Mouse (Mus musculus) left cerebral cortex, adult 11 months (tissue): ENCODE data around the gene Spdya.
"Not testable (repeated sequence)": the region's sequence is repeated elsewhere in the genome, so short reads cannot be mapped to it uniquely, and the experiment has no call there.

ENCODE experiments used
- DNase-seq: peaks from one replicate; pipeline ENCODE4 v3.0.0; 2022; ENCODE audit warnings: low spot score

Spdya gene

GRCm38 (mm10) chr17:71633350-71633749, 81.5 kb downstream of the Spdya start:
- DNase-seq, result no peak

GRCm38 (mm10) chr17:71636786-71637185, 84.9 kb downstream of the Spdya start:
- no peak for DNase-seq

GRCm38 (mm10) chr17:71637750-71638265, 85.9 kb downstream of the Spdya start:
- DNase-seq, result no peak

GRCm38 (mm10) chr17:71639056-71639455, 87.2 kb downstream of the Spdya start:
- DNase-seq, result not testable (repeated sequence)
